Mouse (Mus musculus) cerebellum, postnatal 25 days (tissue): ENCODE data around the gene 1700029I15Rik.

ENCODE experiments used
- DNase-seq, 2 experiments: peaks; one replicate each; pipeline ENCODE4 v3.0.0; 2021; ENCODE audit warnings: mixed read lengths in 2 of 2

Gene 1700029I15Rik

DNA sequence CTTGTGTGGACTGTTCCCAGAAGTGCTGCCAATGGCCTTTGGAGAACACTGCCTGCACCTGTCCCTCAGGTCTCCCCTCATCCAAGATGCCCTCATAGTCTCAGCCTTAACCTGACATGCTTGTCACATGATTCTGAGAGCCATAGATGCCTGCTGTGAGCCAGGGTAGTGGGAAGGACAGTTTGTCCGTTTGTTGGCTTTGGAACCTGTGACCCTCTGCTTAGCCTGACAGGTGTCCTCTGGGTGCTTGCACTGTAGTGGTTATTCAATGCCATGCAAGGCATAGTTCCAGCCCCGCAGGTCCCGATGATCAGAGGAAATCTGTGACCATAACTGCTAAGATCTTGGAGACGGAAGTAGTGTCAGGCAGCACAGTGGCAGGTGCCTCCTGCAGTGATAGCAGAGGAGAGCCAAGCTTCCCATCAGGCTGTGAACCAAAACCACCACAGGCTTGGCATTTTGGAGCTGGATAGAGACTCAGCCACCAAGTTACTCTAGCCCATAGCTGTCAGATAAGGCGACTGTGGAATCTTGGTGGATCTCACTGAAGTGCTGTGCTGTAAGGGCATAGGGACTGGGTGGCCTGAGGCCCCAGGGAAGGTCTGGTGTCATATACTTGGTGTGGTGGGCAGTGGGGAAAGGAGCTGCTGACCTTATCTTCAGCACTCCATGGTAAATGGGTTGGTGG lies at the start of gene 1700029I15Rik:
Gene 1700029I15Rik (plus strand): TSS at position 638 of the 688 bp plus-strand sequence.
- DNase-seq, result peak; percentile 66 to 70

DNA sequence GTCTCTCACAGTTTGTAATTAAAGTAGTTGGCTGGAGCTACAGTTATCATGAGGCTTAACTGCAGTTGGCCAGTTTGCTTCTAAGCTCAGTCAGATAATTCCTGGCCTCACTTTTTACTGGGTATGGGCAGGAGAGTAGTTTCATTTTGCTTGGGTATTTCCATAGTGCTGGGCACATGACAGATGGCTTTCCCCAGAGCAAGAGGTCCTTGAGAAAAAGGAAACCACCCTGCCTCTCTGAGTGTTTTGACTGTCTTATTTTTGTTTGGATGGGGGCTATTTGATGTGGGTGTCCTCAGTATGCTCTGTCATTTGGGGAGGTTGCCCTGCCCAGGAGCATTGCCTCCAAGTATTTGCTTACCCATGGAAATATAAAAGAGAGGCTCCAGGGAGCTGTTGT lies 39.9 kb upstream of the 1700029I15Rik start:
- no peak for DNase-seq

DNA sequence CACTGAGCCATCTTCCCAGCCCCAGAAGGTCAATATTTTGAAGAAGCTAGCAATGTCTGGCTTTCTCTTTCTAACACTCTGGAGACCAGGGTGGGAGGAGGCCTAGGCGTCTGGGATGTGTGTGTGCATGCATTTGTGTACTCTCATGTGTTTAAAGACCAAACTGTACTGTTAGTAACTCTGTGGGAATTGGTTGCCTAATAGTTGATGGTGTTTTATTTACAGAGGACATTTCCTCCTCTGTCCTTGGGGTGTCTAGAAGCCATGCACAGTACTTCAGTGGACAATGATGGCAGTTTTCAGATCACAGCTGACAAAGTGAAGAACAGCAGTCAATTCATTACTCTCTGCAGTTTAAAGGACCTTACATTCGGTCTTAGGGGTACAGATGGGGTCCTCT lies 35.1 kb upstream of the 1700029I15Rik start:
- DNase-seq, result no peak

DNA sequence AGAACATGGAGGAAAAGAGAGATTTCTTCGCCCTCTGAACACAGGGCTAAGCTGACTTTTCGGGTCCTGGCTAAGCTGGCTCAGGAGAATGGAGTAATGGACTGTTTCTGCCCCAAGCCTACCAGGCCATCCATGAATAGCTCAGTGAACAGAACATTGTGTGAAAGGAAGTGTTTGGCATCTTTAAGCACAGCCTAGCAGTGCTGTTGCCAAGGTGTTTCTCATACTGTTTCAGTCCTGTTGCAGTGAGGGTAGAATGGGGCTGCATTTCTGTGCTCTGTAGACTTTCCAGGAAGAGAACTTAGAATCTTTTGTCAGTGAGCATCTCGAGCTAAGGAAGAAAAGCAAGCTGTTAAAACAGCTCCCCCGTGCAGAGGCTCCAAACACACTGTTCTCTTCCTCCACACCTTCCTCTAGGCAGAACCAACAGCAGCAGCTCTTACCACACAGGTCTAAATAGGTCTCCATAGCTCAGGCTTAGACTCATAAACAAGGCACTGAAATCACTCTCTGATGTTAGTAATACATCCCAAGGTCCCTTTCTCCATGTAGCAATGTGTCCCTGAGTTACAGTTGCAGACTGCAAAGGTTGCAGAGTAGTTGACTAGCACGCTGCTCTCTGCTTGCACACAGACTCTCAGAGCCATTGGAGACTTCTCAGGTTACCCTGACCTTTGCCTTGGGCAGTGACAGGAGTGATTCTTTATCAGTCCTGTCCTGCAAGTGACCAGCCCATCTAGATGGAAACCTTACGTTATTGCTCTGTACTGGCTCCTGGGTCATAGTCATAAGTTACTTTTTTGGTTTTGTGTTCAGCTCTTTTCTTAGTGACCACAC lies 32.5 kb upstream of the 1700029I15Rik start:
- DNase-seq, result no peak

- no peak for DNase-seq
These were observed 31.7 kb upstream of the 1700029I15Rik start for GRCm38 (mm10) chr2:92350686-92351085.

DNA sequence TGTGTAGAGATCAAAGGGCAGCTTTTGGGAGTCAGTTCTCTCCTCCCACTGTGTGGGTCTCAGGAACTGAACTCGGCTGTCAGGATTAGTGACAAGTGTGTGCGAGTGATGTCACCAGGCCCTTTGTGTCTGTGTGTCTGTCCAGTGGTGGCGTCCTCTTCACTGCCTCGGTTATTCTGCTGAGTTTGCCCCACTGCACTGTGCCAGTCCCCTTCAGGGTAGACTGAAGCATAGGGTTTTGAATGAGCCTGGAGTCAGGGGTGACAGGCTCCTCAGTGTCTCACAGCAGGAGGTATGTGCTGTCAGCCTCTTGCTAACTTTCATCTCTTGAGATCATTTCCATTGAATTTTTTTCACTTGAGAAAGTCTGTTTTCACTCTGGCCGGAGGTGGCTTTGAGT lies 28.9 kb upstream of the 1700029I15Rik start:
- DNase-seq, result no peak

DNA sequence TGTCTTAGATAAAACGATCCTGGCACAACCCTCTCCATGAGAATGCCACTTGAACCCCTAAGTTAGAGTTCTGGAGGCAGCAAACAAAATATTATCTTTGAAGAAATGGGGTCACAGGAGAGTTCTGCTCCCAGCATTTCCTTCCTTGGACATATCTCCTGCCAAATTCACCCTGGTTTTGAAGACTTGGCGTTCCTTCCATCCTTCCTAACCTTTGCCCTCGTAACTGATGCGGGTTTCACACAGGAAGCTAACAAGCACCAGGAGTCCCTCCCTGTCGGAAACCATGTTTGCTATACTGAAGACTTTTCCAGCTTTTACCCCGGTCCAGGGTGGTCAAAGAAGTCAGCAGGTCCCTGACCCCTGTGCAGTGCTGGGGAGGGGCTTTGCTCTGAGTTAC lies 28.1 kb upstream of the 1700029I15Rik start:
- no peak for DNase-seq

DNA sequence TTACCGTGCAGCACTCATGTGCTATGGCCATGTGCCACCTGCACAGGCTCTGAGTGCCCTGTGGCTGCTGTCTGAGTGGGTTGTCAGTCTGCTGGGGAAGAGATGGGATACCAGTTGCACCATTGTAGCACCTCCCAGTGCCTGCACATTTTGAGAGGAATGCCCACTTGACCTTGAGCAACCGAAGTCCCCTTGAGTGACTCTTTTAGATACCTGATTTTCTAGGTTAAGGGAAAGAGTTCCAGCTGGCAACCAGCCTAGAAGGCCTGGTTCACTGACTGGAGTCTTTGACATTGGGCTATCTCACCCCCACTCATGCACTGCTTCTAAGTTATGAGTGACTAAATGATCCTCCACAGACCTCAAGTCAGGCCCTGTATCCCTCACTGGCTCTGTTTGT lies 23.0 kb upstream of the 1700029I15Rik start:
- DNase-seq, result peak; percentile 30 to 55

GRCm38 (mm10) chr2:92360186-92360823 lies 22.0 kb upstream of the 1700029I15Rik start:
- peak; percentile 49 to 59 for DNase-seq

DNA sequence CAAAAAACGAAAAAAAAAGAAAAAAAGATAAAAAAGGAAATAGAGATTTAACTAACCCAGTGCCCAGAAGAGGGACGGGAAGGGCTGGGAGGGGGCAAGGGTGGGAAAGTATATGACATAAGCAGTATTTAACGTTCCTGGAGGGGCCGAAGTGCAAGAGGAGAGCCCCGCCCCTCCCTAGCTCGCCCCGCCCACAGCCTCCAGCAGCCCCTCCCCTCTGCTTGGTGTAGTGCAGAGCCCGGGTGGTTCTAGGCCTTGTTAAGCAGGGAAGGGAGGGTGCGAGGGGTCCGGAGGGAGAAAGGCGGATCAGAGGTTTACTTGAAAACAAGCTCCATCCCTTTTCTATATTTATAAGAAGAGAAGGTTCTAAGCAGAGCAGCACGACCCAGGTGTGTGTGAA lies 21.4 kb upstream of the 1700029I15Rik start:
- DNase-seq, result peak in 1 of 2 experiments; percentile 29

DNA sequence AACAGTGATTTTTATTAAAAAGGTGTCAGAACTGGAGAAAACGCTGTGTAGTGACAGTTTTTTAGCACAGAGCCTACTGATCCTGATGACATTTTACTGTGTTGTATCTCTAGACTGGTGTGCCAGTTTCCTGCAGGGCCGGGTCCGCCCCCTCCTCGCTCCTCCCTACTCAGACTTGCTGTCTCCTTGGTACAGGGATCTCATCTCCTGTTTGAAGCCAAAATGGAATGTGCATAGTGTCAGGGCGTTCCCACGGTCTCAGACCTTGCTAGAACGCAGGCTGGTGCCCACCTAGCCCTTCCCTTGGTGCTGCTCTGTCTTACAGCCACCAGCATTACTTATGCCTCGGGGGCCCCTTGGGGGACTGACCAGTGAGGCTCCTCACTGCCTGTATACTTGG lies 20.5 kb upstream of the 1700029I15Rik start:
- DNase-seq, result no peak

GRCm38 (mm10) chr2:92362571-92363228 lies 19.6 kb upstream of the 1700029I15Rik start:
- no peak for DNase-seq

- no peak for DNase-seq
These were observed 18.3 kb upstream of the 1700029I15Rik start for GRCm38 (mm10) chr2:92364086-92364485.

GRCm38 (mm10) chr2:92365568-92365967 lies 16.8 kb upstream of the 1700029I15Rik start:
- DNase-seq, result no peak

GRCm38 (mm10) chr2:92367383-92368029 lies 14.8 kb upstream of the 1700029I15Rik start:
- no peak for DNase-seq

GRCm38 (mm10) chr2:92370375-92370774 lies 12.0 kb upstream of the 1700029I15Rik start:
- peak in 1 of 2 experiments; percentile 39 for DNase-seq

DNA sequence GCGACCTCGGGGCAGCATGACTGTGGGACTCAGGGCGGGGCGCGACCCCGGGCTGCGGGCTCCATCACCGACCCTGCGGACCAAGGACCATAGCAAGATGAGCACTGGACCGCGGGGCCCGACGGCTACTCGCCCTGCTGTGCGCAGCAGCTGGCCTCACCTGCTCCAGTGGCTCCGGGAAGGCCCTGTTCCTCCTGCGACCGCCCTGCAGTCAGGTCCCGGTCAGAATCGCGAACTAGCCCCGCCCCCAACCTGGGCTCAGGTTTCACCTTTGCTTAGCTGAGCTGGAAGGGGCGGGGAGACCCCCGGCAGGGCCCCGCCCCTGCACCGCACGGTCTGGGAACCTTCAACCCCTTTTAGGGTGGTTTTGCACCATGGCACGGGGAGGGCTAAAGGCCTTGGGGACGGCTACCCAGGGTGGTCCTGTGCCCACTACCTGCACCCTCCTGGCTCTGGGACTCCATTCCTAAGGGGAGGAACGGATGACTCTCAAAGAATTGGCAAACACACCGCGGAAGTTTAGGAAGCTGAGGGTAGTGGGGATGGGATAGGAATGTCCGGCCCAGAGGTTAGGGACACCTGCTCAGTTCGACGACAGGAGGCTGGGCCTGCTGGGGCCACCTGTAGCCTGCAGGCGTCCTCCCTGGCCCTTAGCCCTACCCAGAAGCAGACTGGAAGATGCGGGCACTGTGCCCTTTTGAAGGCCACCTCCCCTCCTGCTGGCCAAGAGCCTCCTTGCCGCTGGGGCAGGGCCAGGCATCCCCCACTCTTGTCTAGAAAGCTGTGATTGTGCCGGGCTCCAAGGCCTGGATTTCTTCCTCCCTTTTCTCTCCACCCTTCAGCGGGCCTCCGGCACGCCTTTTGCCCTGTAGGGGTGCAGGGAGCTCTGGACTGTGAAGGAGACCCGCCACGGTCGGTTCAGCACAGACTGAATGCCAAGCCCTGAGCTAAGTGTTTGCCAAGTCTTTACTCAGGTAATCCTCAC lies 11.2 kb upstream of the 1700029I15Rik start:
- peak in 1 of 2 experiments; percentile 36 for DNase-seq

GRCm38 (mm10) chr2:92371971-92372690 lies 10.2 kb upstream of the 1700029I15Rik start:
- DNase-seq, result no peak

- peak; percentile 50 to 78 for DNase-seq
These were observed 9.4 kb upstream of the 1700029I15Rik start for GRCm38 (mm10) chr2:92372767-92373436.

DNA sequence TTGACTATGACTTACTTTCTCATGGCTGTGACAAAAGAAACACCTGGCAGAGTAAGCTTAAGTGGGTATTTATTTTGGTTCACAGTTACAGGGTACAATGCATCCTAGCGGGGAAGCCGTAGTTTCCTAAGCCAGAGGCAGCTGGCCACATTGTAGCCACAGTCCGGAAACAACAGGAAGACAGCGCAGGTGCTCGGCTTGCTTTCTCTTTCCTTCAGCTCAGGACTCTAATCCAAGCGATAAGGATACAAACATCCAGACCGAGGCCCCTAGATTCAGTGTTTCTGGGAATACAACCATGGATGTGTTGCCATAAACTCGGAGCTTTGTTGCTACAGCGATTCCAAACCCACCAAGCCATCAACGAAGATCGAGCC lies 8.9 kb upstream of the 1700029I15Rik start:
- DNase-seq, result no peak
